Mouse (Mus musculus): ENCODE results near the gene Evi2b.

DNA sequence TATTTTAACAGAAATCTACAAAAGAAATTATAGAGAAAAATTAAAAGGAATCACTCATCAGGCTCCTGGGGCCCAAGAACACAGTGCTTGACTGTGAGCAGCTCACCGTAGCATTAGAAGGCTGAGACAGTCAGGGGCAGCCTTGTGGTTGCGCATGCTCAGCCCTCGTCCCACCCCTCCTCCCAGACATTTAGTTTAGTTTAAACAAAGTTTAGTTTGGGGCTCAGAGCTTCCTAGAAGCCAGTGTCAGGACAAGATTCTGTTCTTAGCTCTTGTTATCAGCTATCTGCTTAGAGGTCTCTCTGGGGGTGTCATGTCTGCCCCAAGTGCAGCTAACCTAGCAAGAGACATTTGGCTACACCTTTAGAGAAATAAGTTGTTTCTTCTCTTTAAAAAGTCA, 5.0 kb upstream of the Evi2b start:
- no peak for TF ChIP-seq CTCF (IDR thresholded peaks at IDR 0.05; ENCODE audit: control insufficient read depth, insufficient read depth, insufficient read length)
- TF ChIP-seq MYOD1 (IDR thresholded peaks at IDR 0.05; ENCODE audit: control insufficient read depth, insufficient read length, low read depth) = no peak
- no peak for TF ChIP-seq CEBPB (IDR thresholded peaks at IDR 0.05; ENCODE audit: low read depth)
- TF ChIP-seq MYOG (IDR thresholded peaks at IDR 0.05; ENCODE audit: control insufficient read depth, extremely low read depth, insufficient read length) = no peak
- TF ChIP-seq MAX (IDR thresholded peaks at IDR 0.05) = no peak

All from C2C12 (cell line).